Mouse (Mus musculus) monocyte, adult 5-6 weeks (primary cell): ENCODE measurements around the gene Hip1r. TPM values are rescaled to one million over a fixed set of nuclear protein-coding genes. Genes with fewer than 3 reads are reported as not detected.

ENCODE experiments used
- ATAC-seq: fragments of 153-309, 156-312 bp; replicated peaks from 2 replicates; pipeline ENCODE4 v1.8.0; 2017; ENCODE audit warnings: mild to moderate bottlenecking; ENCODE audit not compliant: low TSS enrichment, insufficient number of reproducible peaks, severe bottlenecking, poor library complexity, low FRiP score
- total RNA-seq: library from RNA; stranded (forward); fragments of 200-1000, 200-491, 200-594 nt; gene quantifications from 3 replicates; pipeline ENCODE4 v1.2.3, GENCODE M21; 2017

Gene Hip1r
- total RNA-seq, 1 experiment from 2014 or later = 65.8 TPM

DNA sequence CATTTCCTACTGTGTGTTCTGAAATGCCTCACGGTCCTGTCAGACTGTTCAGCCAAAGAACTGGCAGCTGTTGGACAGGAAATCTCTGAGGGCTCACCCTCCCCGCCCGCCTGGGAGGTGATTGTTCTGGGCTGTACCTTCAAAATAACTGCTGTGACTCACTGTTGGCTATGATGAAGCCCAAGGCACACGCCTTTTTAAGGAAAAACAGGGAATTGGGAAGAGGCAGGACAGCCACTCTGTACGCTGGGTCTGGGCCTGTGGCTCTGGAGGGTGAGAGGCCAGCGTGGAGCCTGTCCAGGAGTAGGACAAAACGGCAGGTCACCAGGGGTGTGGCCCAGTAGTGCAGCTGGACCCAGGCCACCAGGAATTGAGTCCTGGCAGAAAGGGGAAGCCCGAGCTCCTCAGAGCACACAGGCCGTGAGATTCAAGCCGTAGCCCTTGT is 18.8 kb downstream of the Hip1r start:
- 0 out of 2 replicates have a peak, but pooled peaks have one; percentile 19 for ATAC-seq

DNA sequence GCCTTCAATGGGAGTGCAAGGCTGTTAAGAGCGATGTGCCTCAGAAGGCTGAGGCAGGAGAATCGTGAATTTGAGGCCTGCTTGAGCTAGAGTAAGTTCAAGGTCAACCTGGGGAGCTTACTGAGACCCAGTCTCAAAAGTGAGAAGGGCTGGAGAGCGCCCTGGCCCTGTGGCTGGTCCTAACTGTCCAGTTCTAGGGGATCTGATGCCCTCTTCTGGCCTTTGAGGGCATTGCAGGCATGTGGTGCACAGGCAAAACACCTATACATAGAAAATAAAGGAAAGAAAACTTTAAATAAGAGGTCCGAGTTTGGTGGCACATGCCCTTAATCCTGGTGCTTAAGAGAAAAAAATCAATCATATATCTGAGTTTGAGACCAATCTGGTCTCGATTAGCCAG is 19.4 kb downstream of the Hip1r start:
- peak; percentile 56; the same call in 1 of the 2 replicates for ATAC-seq

DNA sequence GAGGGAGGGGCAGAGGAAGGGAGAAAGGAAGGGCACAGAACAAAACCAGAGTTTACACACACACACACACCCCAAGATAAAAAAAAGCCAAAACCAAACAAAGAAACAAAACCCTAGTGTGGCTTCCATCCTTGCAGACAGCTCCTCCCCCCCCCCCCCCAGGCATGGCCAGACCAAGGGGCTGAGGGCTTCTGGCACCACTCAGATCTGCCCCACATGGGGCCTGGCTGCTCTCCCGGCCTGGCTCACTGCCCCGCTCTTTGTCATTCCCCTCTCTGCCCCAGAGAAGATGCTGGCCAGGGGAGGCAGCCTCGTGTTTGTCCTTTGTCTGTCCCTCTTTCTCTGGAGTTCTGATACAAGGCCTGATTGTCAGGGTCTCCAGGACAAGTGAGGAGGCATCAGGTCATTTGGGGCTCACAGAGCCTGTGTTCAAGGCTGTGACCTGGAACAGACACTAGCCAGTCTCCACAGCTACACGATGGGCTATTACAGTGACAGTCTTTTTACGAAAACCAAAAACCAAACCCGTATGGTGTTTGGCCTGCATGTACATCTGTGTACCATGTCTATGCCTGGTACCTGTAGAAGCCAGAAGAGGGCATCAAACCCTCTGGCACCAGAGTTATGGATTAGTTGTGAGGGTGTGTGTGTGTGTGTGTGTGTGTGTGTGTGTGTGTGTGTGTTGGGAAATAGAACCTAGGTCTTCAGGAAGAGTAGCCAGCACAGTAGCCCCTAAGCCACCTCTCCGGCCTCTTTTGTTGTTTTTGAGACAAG is 20.0 kb downstream of the Hip1r start:
- ATAC-seq = no peak

DNA sequence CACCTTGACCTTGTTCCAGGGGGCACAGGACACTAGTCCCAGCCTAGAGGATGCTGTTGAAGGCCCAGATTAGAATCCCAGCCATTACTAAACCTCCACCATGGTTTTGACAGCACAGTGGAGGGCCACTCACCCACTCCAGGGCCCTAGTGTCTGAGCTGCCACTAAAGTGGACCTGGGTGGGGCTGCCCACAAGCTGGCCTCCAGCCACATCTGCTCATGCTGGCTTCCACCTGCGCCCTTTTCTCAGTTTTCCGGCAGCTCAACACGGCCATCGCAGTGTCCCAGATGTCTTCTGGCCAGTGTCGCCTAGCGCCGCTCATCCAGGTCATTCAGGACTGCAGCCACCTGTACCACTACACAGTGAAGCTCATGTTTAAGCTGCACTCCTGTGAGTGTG is 21.0 kb downstream of the Hip1r start:
- ATAC-seq = no peak

DNA sequence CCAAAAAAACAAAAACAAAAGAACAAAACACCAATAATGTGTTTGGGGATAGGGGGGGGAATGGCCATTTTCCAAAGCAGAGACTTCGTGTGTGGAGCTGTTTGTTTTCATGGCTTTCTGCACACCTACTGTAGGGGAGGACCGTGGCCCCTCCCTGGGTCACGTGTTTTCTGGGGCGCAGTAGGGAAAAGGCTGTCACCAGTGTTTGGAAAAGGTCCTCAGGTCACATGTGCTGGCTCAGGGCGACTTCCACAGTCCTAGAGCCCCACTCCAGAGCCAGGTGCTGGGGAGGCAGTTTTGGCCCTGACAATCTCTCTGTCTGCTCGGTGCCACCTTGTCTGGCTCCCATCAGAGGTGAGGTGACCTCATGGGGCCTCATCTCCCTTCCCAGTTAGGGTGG is 22.0 kb downstream of the Hip1r start:
- ATAC-seq = no peak

DNA sequence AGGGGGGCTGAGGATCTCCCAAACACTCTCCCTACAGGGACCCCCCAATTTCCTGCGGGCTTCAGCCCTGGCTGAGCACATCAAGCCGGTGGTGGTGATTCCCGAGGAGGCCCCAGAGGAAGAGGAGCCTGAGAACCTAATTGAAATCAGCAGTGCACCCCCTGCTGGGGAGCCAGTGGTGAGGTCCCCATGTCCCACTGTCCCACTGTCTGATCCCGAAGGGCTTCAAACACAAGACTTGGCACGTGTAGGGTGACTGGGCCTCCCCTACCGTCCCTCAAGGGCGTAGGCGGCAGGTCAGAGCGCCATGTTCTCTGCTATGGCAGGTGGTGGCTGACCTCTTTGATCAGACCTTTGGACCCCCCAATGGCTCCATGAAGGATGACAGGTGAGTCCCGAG is 22.8 kb downstream of the Hip1r start:
- no peak for ATAC-seq

DNA sequence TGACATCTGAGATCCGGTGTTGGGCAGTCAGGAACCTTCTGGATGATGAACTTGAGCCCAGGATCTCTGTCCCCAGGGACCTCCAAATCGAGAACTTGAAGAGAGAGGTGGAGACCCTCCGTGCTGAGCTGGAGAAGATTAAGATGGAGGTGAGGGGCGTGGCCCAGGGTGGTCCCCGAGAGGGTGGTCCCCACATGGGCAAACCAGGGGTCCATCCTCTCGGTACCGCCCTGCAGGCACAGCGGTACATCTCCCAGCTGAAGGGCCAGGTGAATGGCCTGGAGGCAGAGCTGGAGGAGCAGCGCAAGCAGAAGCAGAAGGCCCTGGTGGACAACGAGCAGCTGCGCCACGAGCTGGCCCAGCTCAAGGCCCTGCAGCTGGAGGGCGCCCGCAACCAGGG is 23.3 kb downstream of the Hip1r start:
- no peak for ATAC-seq

DNA sequence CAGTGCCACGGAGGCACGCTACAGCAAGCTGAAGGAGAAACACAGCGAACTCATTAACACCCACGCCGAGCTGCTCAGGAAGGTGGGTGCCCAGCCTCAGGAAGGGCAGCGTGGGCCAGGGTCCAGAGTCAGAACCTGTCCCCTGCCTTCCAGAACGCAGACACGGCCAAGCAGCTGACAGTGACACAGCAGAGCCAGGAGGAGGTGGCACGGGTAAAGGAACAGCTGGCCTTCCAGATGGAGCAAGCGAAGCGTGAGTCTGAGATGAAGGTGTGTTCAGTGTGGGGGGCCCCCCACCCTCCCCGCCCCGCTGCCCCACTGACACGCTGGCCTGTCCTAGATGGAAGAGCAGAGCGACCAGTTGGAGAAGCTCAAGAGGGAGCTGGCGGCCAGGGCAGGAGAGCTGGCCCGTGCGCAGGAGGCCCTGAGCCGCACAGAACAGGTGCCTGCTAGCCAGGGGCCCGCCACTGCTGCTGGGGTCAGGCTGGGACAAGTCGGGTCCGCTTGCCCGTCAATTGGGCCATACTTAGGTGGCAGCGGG is 23.9 kb downstream of the Hip1r start:
- ATAC-seq = no peak

GRCm38 (mm10) chr5:123997811-123998210 is 24.4 kb downstream of the Hip1r start:
- no peak for ATAC-seq

GRCm38 (mm10) chr5:123998370-123998769 is 24.9 kb downstream of the Hip1r start:
- ATAC-seq = no peak

DNA sequence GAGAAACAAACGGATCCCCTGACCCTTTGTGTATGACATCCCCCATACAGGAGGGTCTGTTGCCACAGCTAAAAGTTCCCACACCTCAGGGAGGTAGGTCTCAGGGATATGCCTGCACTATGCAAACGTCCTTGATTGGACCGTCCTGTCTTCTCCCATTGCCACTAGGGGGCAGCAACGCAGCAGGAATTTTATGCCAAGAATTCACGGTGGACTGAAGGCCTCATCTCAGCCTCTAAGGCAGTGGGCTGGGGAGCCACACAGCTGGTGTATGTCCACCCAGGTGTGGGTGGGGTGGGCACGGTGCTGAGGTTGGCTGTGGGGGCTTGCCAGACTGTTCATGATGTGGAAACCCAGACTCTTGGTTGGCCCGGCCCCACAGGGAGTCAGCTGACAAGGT is 27.4 kb downstream of the Hip1r start:
- ATAC-seq = peak; percentile 48

- no peak for ATAC-seq
Observed at GRCm38 (mm10) chr5:124001274-124001673, 27.8 kb downstream of the Hip1r start.

DNA sequence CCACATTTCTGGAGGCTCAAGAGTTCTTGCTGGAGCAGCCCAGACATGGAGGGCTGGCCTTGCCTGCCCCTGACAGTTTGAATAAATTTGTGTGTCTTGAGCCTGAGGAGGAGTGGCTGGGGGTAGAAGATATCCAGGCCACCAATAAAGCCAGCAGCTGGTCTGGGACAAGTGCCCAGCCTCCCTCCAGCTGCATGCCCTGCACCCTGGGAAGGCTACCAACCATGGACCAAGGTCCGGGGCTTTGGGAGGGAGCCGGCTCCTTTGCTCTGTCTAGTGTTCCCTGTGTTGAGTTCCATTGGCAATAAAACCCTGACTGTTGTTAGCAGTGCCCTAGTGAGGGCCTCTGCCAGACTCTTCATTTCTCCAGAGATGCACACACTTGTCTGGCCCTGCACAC is 29.4 kb downstream of the Hip1r start:
- no peak for ATAC-seq

- ATAC-seq = no peak
Observed at GRCm38 (mm10) chr5:124003375-124003774, 29.9 kb downstream of the Hip1r start.

DNA sequence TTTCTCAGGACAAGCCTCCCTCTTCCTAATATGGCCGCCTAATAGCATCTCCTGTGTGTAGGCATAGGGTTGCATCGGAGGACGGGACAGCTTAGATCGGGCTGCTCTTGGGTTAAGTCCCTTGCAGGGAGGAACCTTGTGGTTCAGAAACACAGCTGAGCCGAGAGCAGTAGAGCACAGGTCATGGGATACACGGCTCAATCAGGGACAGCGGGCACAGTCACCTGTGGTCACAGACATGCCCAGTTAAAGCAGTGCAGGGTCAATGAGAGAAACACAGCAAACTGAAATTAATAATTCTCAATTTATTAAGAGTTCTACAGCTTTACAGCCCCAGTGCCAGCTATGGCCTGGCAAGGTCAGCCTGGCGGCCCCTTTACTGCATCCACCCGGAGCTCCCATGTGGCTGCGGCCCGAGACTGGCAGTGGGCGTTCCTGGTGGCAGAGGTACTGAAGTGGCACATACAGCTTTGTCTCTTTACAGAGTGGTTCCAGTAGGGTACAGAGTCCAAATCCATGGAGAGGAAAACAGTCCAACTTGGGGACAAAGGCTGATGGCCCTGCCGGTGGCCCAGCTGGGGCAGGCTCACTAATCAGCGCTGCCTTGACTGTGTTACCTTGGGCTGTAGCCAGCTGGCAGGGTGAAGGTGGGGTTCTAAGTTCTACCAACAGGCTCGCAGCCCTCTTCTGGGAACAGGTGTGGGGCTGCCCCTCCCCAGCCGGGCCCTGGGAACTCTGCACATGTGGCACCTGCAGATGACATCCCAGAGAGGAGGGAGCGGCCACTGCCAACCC is 31.1 kb downstream of the Hip1r start:
- ATAC-seq = no peak

DNA sequence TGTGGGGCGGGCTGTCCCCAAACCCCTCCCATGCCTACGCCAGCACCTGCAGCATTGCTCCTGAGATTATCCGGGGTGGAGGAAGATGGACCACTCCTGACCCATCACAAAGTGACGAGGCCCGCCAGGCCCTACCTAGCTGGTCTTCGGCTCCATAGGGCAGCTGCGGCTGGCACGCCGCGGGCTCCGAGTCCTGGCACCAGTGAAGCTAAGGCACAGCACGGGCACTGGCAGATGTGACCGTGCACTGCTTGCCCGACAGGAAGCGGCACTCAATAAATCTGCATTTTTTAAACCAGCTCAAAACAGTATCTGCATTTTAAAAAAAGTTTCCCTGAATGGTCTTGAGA is 31.7 kb downstream of the Hip1r start:
- no peak for ATAC-seq

GRCm38 (mm10) chr5:124005591-124005990 is 32.2 kb downstream of the Hip1r start:
- ATAC-seq = no peak

DNA sequence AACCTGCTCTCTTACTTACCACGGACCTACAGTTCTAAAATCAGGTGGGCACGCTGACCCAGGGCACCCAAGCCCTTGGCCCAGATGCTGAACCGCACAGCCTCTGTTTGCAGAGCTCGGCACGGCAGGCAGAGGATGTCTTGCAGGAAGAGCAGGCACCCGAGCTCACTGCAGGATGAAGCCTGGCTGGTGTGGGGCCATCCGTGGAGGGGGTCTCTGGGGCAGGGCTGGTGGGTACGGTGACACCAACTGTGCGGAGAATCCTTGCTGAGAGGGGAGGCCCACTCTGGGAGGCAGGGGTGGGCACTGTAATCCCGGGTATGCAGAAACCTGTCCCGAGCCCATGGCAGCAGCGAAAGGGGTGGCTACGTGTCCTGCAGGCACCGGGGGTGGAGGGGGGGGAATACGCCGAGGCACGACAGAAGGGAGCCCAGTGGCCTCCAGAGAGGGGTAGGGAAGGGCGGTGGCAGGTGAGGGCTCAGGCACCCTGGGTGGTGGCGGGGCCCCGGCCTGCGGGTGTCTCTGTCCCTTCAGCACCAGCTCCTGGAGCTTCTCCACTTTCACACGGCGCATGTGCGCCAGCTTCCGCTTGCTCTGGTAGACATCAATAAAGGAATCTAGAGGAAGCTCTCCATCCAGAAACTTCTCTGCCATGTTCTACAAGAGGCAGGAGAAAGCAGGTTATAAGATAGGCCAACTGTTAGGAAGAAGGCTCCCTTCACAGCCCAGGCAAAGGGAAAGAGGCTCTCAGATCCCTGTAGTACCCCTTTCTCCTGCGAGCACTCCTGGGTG is 32.9 kb downstream of the Hip1r start:
- no peak for ATAC-seq

DNA sequence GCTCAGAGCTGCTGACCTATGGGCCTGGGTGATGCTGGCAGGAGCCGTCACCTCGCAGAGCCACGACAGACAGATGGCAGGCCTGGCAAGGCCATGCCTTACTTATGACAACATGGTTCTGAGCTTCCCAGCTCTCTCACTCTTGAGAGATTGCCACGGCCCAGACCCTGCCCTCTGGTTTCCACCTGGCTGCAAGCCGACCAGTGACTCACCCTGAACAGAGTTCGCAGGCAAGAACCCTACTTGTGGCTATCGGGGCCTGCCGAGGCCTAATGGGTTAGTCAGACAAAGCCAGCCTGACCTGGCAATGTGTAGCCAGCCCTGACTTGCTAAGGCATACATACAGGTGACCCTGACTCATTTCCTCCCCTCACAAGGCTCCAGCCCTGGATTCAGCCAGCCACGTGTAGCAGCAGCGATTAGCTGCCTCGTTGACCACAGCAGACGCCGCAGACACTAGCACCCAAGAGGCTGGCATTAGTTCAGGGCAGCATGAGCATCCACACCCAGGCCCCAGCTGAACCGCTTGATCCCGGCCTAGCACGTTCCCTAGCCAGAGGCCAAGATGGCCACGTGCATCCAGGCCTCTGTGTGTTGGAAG is 33.6 kb downstream of the Hip1r start:
- ATAC-seq = no peak
